8 mouse cellular contexts compared by ENCODE assay signal in the genomic region with DNA sequence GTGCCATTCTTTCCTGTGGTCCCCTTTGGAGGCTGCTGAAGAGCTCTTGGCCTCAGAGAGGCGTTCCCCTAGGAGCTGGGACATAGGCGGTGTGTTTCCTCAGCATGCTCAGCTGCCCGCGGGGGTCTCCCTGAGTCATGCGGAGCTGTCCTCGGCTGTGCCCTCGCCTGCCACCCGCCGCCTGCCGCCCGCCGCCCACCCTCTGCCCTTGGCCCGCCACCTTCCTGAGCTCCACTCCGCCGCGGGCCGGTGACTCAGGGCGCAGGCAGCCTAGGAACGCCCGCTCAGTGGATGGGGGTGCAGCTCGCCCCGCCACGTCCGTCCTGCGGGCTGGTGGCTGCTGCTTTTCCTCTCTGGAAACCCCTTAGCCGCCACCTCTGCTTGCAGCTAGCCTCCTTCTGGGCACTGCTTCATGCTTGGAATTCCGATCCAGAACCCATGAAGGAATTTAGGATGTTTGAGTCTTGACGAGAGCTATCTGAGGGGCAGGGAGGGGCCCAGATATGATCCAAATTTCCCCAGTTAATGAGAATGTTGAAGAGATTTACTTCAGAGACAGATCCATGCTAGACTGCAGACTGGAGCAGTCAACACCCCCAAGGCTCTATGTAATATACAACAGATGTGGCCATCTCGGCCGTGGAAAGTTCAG. TPM values are rescaled to one million over a fixed set of nuclear protein-coding genes. Genes with fewer than 3 reads are reported as not detected.
DNase-seq lines count a peak whose midpoint lies in the region; ATAC-seq and TF ChIP-seq lines count a peak whose summit lies in the region.
"Had no signal": no experiment of that assay in that cellular context is flagged by ENCODE, and none has a peak within 500 bp of the region (broad histone marks: within the 10 kb centered on the region; RNA-seq: fewer than 3 reads in every experiment).

No protein-coding gene starts in this region.

- TF ChIP-seq CTCF in intestine, postnatal 0 days (IDR thresholded peaks at IDR 0.05; ENCODE audit: low read depth), result 0 out of 2 replicates have a peak, but pooled peaks have one; percentile 3
- TF ChIP-seq CTCF in liver, postnatal 0 days (IDR thresholded peaks at IDR 0.05; ENCODE audit: low read depth), result no peak

- H3K4me1 ChIP-seq in intestine, postnatal 0 days (replicated peaks; ENCODE audit: control insufficient read depth, insufficient read depth, low read length), result no peaks in the 10 kb centered on the region
- peaks cover 5% of the 10 kb centered on the region; the same call in 1 of the 2 replicates for H3K4me1 ChIP-seq in liver, postnatal 0 days (ENCODE audit: insufficient read depth)
- H3K4me1 ChIP-seq in neural tube, embryonic 14.5 days (ENCODE audit: control insufficient read depth, insufficient read depth, low read length), result no peaks in the 10 kb centered on the region

- no peaks in the 10 kb centered on the region for H3K9me3 ChIP-seq in intestine, postnatal 0 days (ENCODE audit: control insufficient read depth)
- H3K9me3 ChIP-seq in liver, postnatal 0 days (ENCODE audit: low read length), result no peaks in the 10 kb centered on the region
- H3K9me3 ChIP-seq in neural tube, embryonic 14.5 days (ENCODE audit: control insufficient read depth, low read length), result no peaks in the 10 kb centered on the region

- H3K27ac ChIP-seq in intestine, postnatal 0 days (ENCODE audit: low read depth, low read length), result no peak overlapping the region
- H3K27ac ChIP-seq in liver, postnatal 0 days (ENCODE audit: low read depth), result peak overlapping the region; percentile 55; the same call in 1 of the 2 replicates
- H3K27ac ChIP-seq in neural tube, embryonic 14.5 days (ENCODE audit: low read depth, low read length), result no peak overlapping the region

- no peak for TF ChIP-seq EP300 in liver, postnatal 0 days (IDR thresholded peaks at IDR 0.05; ENCODE audit: low read depth)

- no peaks in the 10 kb centered on the region for H3K27me3 ChIP-seq in intestine, postnatal 0 days (replicated peaks; ENCODE audit: control insufficient read depth, insufficient read depth, low read length)
- 0 out of 2 replicates have a peak, but pooled peaks cover 8% of the 10 kb centered on the region for H3K27me3 ChIP-seq in liver, postnatal 0 days (ENCODE audit: insufficient read depth, low read length)
- H3K27me3 ChIP-seq in neural tube, embryonic 14.5 days (ENCODE audit: control insufficient read depth, insufficient read depth, low read length), result no peaks in the 10 kb centered on the region

- peak overlapping the region; percentile 22; the same call in 1 of the 2 replicates for H3K9ac ChIP-seq in intestine, postnatal 0 days (ENCODE audit: low read depth, low read length)
- H3K9ac ChIP-seq in liver, postnatal 0 days (replicated peaks), result no peak overlapping the region
- peak overlapping the region; percentile 41; the same call in 1 of the 2 replicates for H3K9ac ChIP-seq in neural tube, embryonic 14.5 days (replicated peaks; ENCODE audit: low read depth, low read length)

- 2% methylated on average over 24 of the region's 30 CpGs for WGBS in intestine, postnatal 0 days
- WGBS in liver, postnatal 0 days (ENCODE audit: insufficient replicate concordance), result 7% methylated on average over 30 of the region's 30 CpGs
- 6% methylated on average over 30 of the region's 30 CpGs for WGBS in neural tube, embryonic 14.5 days

- H3K36me3 ChIP-seq in intestine, postnatal 0 days (ENCODE audit: control insufficient read depth, insufficient read depth), result no peaks in the 10 kb centered on the region
- H3K36me3 ChIP-seq in liver, postnatal 0 days (replicated peaks; ENCODE audit: insufficient read depth, low read length), result no peaks in the 10 kb centered on the region
- no peaks in the 10 kb centered on the region for H3K36me3 ChIP-seq in neural tube, embryonic 14.5 days (ENCODE audit: control insufficient read depth, insufficient read depth, low read length)

- peak overlapping the region; percentile 25 for H3K4me3 ChIP-seq in intestine, postnatal 0 days (ENCODE audit: low read depth, low read length)
- H3K4me3 ChIP-seq in liver, postnatal 0 days (ENCODE audit: low read depth, low read length), result no peak overlapping the region
- H3K4me3 ChIP-seq in neural tube, embryonic 14.5 days (ENCODE audit: low read depth, low read length), result peak overlapping the region; percentile 13
- H3K4me3 ChIP-seq: erythroblast, embryonic 14.5 days had no signal

- peak; percentile 35 for DNase-seq in ZHBTc4 (ENCODE audit: low read depth, low spot score)
- peak; percentile 44 for DNase-seq in liver, postnatal 0 days
- DNase-seq in layer of hippocampus, postnatal 25 days (ENCODE audit: extremely low spot score in 1 of 2, low spot score in 1 of 2), result no peak

- ATAC-seq in common myeloid progenitor, adult 5-6 weeks (replicated peaks; ENCODE audit: low read depth, poor library complexity, severe bottlenecking), result peak; percentile 48
- peak; percentile 73 for ATAC-seq in granulocyte monocyte progenitor cell, adult 5-6 weeks (replicated peaks; ENCODE audit: poor library complexity, severe bottlenecking)
- ATAC-seq in intestine, postnatal 0 days, result no peak
- no peak for ATAC-seq in liver, postnatal 0 days
- ATAC-seq in neural tube, embryonic 14.5 days (ENCODE audit: low read depth), result no peak

- peak overlapping the region; percentile 68 for H3K4me2 ChIP-seq in intestine, postnatal 0 days (replicated peaks; ENCODE audit: low read depth)
- H3K4me2 ChIP-seq in liver, postnatal 0 days (ENCODE audit: low read depth, low read length), result peak overlapping the region; percentile 38
- H3K4me2 ChIP-seq in neural tube, embryonic 14.5 days (ENCODE audit: low read depth, low read length), result peak overlapping the region; percentile 41

RNA-seq across cellular contexts. Expression of a gene that starts 44.8 kb away (rescaled TPM):
- 3.7 and 18.4 TPM in 2 replicates for total RNA-seq in common myeloid progenitor, adult 5-6 weeks (2017)
- total RNA-seq in granulocyte monocyte progenitor cell, adult 5-6 weeks (2014; fragmentation: Nextera tagmentation), result 10.9 and 16.7 TPM in 2 replicates
- total RNA-seq in granulocyte monocyte progenitor cell, adult 5-6 weeks (2017), result 5.2 and 9.6 TPM in 2 replicates
- 1.6 TPM in 2 replicates for polyA plus RNA-seq in intestine, postnatal 0 days (2015; fragmentation: Nextera tagmentation; extraction: Ambion mirVana)
- 0.67 and 0.78 TPM in 2 replicates for polyA plus RNA-seq in liver, postnatal 0 days (2015; fragmentation: Nextera tagmentation; extraction: Ambion mirVana)
- polyA plus RNA-seq in neural tube, embryonic 14.5 days (2014; fragmentation: Nextera tagmentation; extraction: Ambion mirVana), result 3.0 and 4.1 TPM in 2 replicates
- 1 to 10 TPM; 3.0 to 3.7 TPM for total RNA-seq in layer of hippocampus, postnatal 25 days (2021)

RNA-seq across cellular contexts. Expression of a gene that starts 51.4 kb away (rescaled TPM):
- total RNA-seq in common myeloid progenitor, adult 5-6 weeks (2017), result 8.2 and 13.7 TPM in 2 replicates
- 21.3 and 29.3 TPM in 2 replicates for total RNA-seq in granulocyte monocyte progenitor cell, adult 5-6 weeks (2014; fragmentation: Nextera tagmentation)
- 11.0 and 19.0 TPM in 2 replicates for total RNA-seq in granulocyte monocyte progenitor cell, adult 5-6 weeks (2017)
- 16.9 and 18.7 TPM in 2 replicates for polyA plus RNA-seq in intestine, postnatal 0 days (2015; fragmentation: Nextera tagmentation; extraction: Ambion mirVana)
- polyA plus RNA-seq in liver, postnatal 0 days (2015; fragmentation: Nextera tagmentation; extraction: Ambion mirVana), result 3.2 and 3.3 TPM in 2 replicates
- 3.9 and 4.1 TPM in 2 replicates for polyA plus RNA-seq in neural tube, embryonic 14.5 days (2014; fragmentation: Nextera tagmentation; extraction: Ambion mirVana)
- total RNA-seq in layer of hippocampus, postnatal 25 days (2021), result 1 to 10 TPM; 8.6 to 9.3 TPM

Comparison
In these comparisons a context has a peak if more than half of its experiments do, and no peak if none do; other contexts are left out.
1. DNase-seq: peak in ZHBTc4 (single experiment) and liver, postnatal 0 days (single experiment); none in layer of hippocampus, postnatal 25 days (0 of 2).
2. ATAC-seq: peak in common myeloid progenitor, adult 5-6 weeks (single experiment) and granulocyte monocyte progenitor cell, adult 5-6 weeks (single experiment); none in intestine, postnatal 0 days (single experiment), liver, postnatal 0 days (single experiment) and neural tube, embryonic 14.5 days (single experiment).
3. Peak in every context shown above with its lines, with median percentiles within 50 percentile points of each other: H3K4me2 ChIP-seq.